Mouse (Mus musculus): ENCODE data around the gene Hemk1. TPM values are rescaled to one million over a fixed set of nuclear protein-coding genes. Genes with fewer than 3 reads are reported as not detected.
"Not testable (repeated sequence)": the region's sequence is repeated elsewhere in the genome, so short reads cannot be mapped to it uniquely, and the experiment has no call there.

The Hemk1 gene
- polyA plus RNA-seq, 1 experiment from 2014 or later: 16.3 TPM

- WGBS: 91% methylated on average over 1 of the region's 1 CpGs
Observed at GRCm38 (mm10) chr9:107306673-107307072, 31.5 kb downstream of the Hemk1 start.

GRCm38 (mm10) chr9:107305601-107306542, 32.3 kb downstream of the Hemk1 start:
- Histone ChIP-seq H3K4me2 (no peak overlapping the region), H3K9ac (replicated peaks) (no peak overlapping the region), H3K4me3 (replicated peaks) (no peak overlapping the region), H3K9me3 (replicated peaks) (no peaks in the 10 kb centered on the region), H3K27ac (replicated peaks) (no peak overlapping the region), H3K4me1 (no peaks in the 10 kb centered on the region), H3K27me3 (replicated peaks) (no peaks in the 10 kb centered on the region), H3K36me3 (peaks cover 16% of the 10 kb centered on the region)
- WGBS: 67% methylated on average over 13 of the region's 13 CpGs
- no peak for ATAC-seq (ENCODE audit: low FRiP score)

More at GRCm38 (mm10) chr9:107306673-107307072, 31.5 kb downstream of the Hemk1 start:
- H3K27me3 ChIP-seq (replicated peaks); H3K4me3 ChIP-seq (replicated peaks); H3K9me3 ChIP-seq (replicated peaks); ATAC-seq (ENCODE audit: low FRiP score); H3K4me2 ChIP-seq; H3K4me1 ChIP-seq; H3K9ac ChIP-seq (replicated peaks); H3K36me3 ChIP-seq; H3K27ac ChIP-seq (replicated peaks): not testable (repeated sequence)

- no peaks in the 10 kb centered on the region for H3K4me1 ChIP-seq
- no peak overlapping the region for H3K4me2 ChIP-seq
- H3K4me3 ChIP-seq (replicated peaks): no peak overlapping the region
- H3K9me3 ChIP-seq (replicated peaks): no peaks in the 10 kb centered on the region
- no peak overlapping the region for H3K27ac ChIP-seq (replicated peaks)
- H3K36me3 ChIP-seq: peaks cover 23% of the 10 kb centered on the region
- H3K27me3 ChIP-seq (replicated peaks): no peaks in the 10 kb centered on the region
- 87% methylated on average over 4 of the region's 4 CpGs for WGBS
- no peak for ATAC-seq (ENCODE audit: low FRiP score)
- no peak overlapping the region for H3K9ac ChIP-seq (replicated peaks)
Observed at GRCm38 (mm10) chr9:107305012-107305411, 33.1 kb downstream of the Hemk1 start.

GRCm38 (mm10) chr9:107304383-107304782, 33.8 kb downstream of the Hemk1 start:
- H3K4me3 ChIP-seq (replicated peaks): no peak overlapping the region
- no peak overlapping the region for H3K4me2 ChIP-seq
- ATAC-seq (ENCODE audit: low FRiP score): no peak
- H3K9ac ChIP-seq (replicated peaks): no peak overlapping the region
- no peaks in the 10 kb centered on the region for H3K27me3 ChIP-seq (replicated peaks)
- H3K36me3 ChIP-seq: peaks cover 23% of the 10 kb centered on the region
- H3K9me3 ChIP-seq (replicated peaks): no peaks in the 10 kb centered on the region
- H3K4me1 ChIP-seq: no peaks in the 10 kb centered on the region
- 95% methylated on average over 3 of the region's 3 CpGs for WGBS
- no peak overlapping the region for H3K27ac ChIP-seq (replicated peaks)

- ATAC-seq (ENCODE audit: low FRiP score): no peak
- Histone ChIP-seq H3K4me2 (no peak overlapping the region), H3K9ac (replicated peaks) (no peak overlapping the region), H3K27ac (replicated peaks) (no peak overlapping the region), H3K27me3 (replicated peaks) (no peaks in the 10 kb centered on the region), H3K36me3 (peaks cover 23% of the 10 kb centered on the region), H3K4me3 (replicated peaks) (no peak overlapping the region), H3K9me3 (replicated peaks) (no peaks in the 10 kb centered on the region), H3K4me1 (0 out of 2 replicates have a peak, but pooled peaks cover under 1% of the 10 kb centered on the region)
- WGBS: 88% methylated on average over 5 of the region's 5 CpGs
Observed at GRCm38 (mm10) chr9:107303900-107304299, 34.2 kb downstream of the Hemk1 start.

- no peak overlapping the region for H3K9ac ChIP-seq (replicated peaks)
- H3K27me3 ChIP-seq (replicated peaks): no peaks in the 10 kb centered on the region
- no peak overlapping the region for H3K4me3 ChIP-seq (replicated peaks)
- H3K9me3 ChIP-seq (replicated peaks): no peaks in the 10 kb centered on the region
- H3K27ac ChIP-seq (replicated peaks): no peak overlapping the region
- WGBS: 83% methylated on average over 9 of the region's 9 CpGs
- peaks cover 7% of the 10 kb centered on the region for H3K4me1 ChIP-seq
- H3K36me3 ChIP-seq: peaks cover 23% of the 10 kb centered on the region
- no peak overlapping the region for H3K4me2 ChIP-seq
- ATAC-seq (ENCODE audit: low FRiP score): no peak
Observed at GRCm38 (mm10) chr9:107303121-107303820, 34.9 kb downstream of the Hemk1 start.

GRCm38 (mm10) chr9:107302592-107302991, 35.6 kb downstream of the Hemk1 start:
- no peak for ATAC-seq (ENCODE audit: low FRiP score)
- Histone ChIP-seq H3K36me3 (peaks cover 23% of the 10 kb centered on the region), H3K27me3 (replicated peaks) (no peaks in the 10 kb centered on the region), H3K9ac (replicated peaks) (no peak overlapping the region), H3K4me1 (peaks cover 14% of the 10 kb centered on the region), H3K4me3 (replicated peaks) (no peak overlapping the region), H3K4me2 (no peak overlapping the region), H3K27ac (replicated peaks) (no peak overlapping the region), H3K9me3 (replicated peaks) (no peaks in the 10 kb centered on the region)
- WGBS: 85% methylated on average over 7 of the region's 7 CpGs

GRCm38 (mm10) chr9:107301554-107302331, 36.4 kb downstream of the Hemk1 start:
- no peak for ATAC-seq (ENCODE audit: low FRiP score)
- Histone ChIP-seq H3K36me3 (peaks cover 23% of the 10 kb centered on the region), H3K27me3 (replicated peaks) (no peaks in the 10 kb centered on the region), H3K4me3 (replicated peaks) (no peak overlapping the region), H3K9me3 (replicated peaks) (no peaks in the 10 kb centered on the region), H3K4me2 (no peak overlapping the region), H3K9ac (replicated peaks) (no peak overlapping the region), H3K27ac (replicated peaks) (no peak overlapping the region), H3K4me1 (peaks cover 22% of the 10 kb centered on the region)
- 87% methylated on average over 17 of the region's 17 CpGs for WGBS

GRCm38 (mm10) chr9:107300224-107300973, 37.8 kb downstream of the Hemk1 start:
- Histone ChIP-seq H3K9ac (replicated peaks) (no peak overlapping the region), H3K4me2 (no peak overlapping the region), H3K27ac (replicated peaks) (no peak overlapping the region), H3K4me3 (replicated peaks) (no peak overlapping the region), H3K4me1 (peaks cover 25% of the 10 kb centered on the region), H3K9me3 (replicated peaks) (no peaks in the 10 kb centered on the region), H3K36me3 (peaks cover 23% of the 10 kb centered on the region), H3K27me3 (replicated peaks) (peaks cover 5% of the 10 kb centered on the region; the same call in 1 of the 2 replicates)
- 94% methylated on average over 30 of the region's 30 CpGs for WGBS
- ATAC-seq (ENCODE audit: low FRiP score): no peak

GRCm38 (mm10) chr9:107299783-107300182, 38.4 kb downstream of the Hemk1 start:
- no peak for ATAC-seq (ENCODE audit: low FRiP score)
- Histone ChIP-seq H3K4me3 (replicated peaks) (no peak overlapping the region), H3K9ac (replicated peaks) (no peak overlapping the region), H3K4me1 (peaks cover 25% of the 10 kb centered on the region), H3K36me3 (peaks cover 23% of the 10 kb centered on the region), H3K4me2 (no peak overlapping the region), H3K27ac (replicated peaks) (no peak overlapping the region), H3K9me3 (replicated peaks) (no peaks in the 10 kb centered on the region), H3K27me3 (replicated peaks) (peaks cover 7% of the 10 kb centered on the region; the same call in 1 of the 2 replicates)
- WGBS: 89% methylated on average over 7 of the region's 7 CpGs

- 91% methylated on average over 6 of the region's 6 CpGs for WGBS
- no peak for ATAC-seq (ENCODE audit: low FRiP score)
- H3K27me3 ChIP-seq (replicated peaks): peaks cover 7% of the 10 kb centered on the region; the same call in 1 of the 2 replicates
- peaks cover 23% of the 10 kb centered on the region for H3K36me3 ChIP-seq
- no peak overlapping the region for H3K4me2 ChIP-seq
- no peak overlapping the region for H3K4me3 ChIP-seq (replicated peaks)
- no peak overlapping the region for H3K9ac ChIP-seq (replicated peaks)
- H3K27ac ChIP-seq (replicated peaks): no peak overlapping the region
- H3K4me1 ChIP-seq: peaks cover 25% of the 10 kb centered on the region
- no peaks in the 10 kb centered on the region for H3K9me3 ChIP-seq (replicated peaks)
Observed at GRCm38 (mm10) chr9:107298876-107299275, 39.3 kb downstream of the Hemk1 start.
